Mouse (Mus musculus): ENCODE results near the gene Ttc7.

GRCm38 (mm10) chr17:87323215-87323614, 40.5 kb downstream of the Ttc7 start:
- no peak for TF ChIP-seq EP300 (IDR thresholded peaks at IDR 0.05; ENCODE audit: low read depth)
- no peak for TF ChIP-seq CTCF (IDR thresholded peaks at IDR 0.05; ENCODE audit: low read depth)

Data from heart, postnatal 0 days (tissue).